Comparison of ENCODE assay signal across 24 mouse cellular contexts in genomic region chr2:174715938-174716337, GRCm38 (mm10). TPM values are rescaled to one million over a fixed set of nuclear protein-coding genes. Genes with fewer than 3 reads are reported as not detected.
DNase-seq lines count a peak whose midpoint lies in the region; ATAC-seq and TF ChIP-seq lines count a peak whose summit lies in the region.
"Had no signal": no experiment of that assay in that cellular context is flagged by ENCODE, and none has a peak within 500 bp of the region (broad histone marks: within the 10 kb centered on the region; RNA-seq: fewer than 3 reads in every experiment).

No protein-coding gene starts in this region.

- no peaks in the 10 kb centered on the region for H3K4me1 ChIP-seq in embryonic facial prominence, embryonic 11.5 days (ENCODE audit: control insufficient read depth, insufficient read depth, low read length)
- H3K4me1 ChIP-seq in embryonic facial prominence, embryonic 10.5 days, result no peaks in the 10 kb centered on the region
- no peaks in the 10 kb centered on the region for H3K4me1 ChIP-seq in liver, embryonic 11.5 days (replicated peaks; ENCODE audit: control insufficient read depth, insufficient read depth, low read length)
- H3K4me1 ChIP-seq in liver, postnatal 0 days (ENCODE audit: insufficient read depth), result no peaks in the 10 kb centered on the region
- H3K4me1 ChIP-seq in midbrain, embryonic 13.5 days (replicated peaks), result no peaks in the 10 kb centered on the region
- H3K4me1 ChIP-seq in midbrain, embryonic 16.5 days (ENCODE audit: control insufficient read depth, insufficient read depth, low read length), result no peaks in the 10 kb centered on the region
- H3K4me1 ChIP-seq: forebrain, embryonic 10.5 days; forebrain, embryonic 13.5 days; heart, embryonic 12.5 days; heart, embryonic 15.5 days; hindbrain, embryonic 10.5 days; hindbrain, embryonic 13.5 days had no signal

- no peak overlapping the region for H3K9ac ChIP-seq in embryonic facial prominence, embryonic 11.5 days (replicated peaks; ENCODE audit: low read length)
- H3K9ac ChIP-seq in liver, embryonic 11.5 days (ENCODE audit: low read depth, low read length), result no peak overlapping the region
- H3K9ac ChIP-seq in liver, postnatal 0 days (replicated peaks), result no peak overlapping the region
- H3K9ac ChIP-seq in midbrain, embryonic 13.5 days (replicated peaks), result no peak overlapping the region
- H3K9ac ChIP-seq in midbrain, embryonic 16.5 days (ENCODE audit: low read depth, low read length), result no peak overlapping the region
- H3K9ac ChIP-seq: forebrain, embryonic 13.5 days; heart, embryonic 12.5 days; heart, embryonic 15.5 days; hindbrain, embryonic 13.5 days had no signal

- TF ChIP-seq CTCF in liver, postnatal 0 days (IDR thresholded peaks at IDR 0.05; ENCODE audit: low read depth), result no peak

- H3K27me3 ChIP-seq in embryonic facial prominence, embryonic 11.5 days (ENCODE audit: control insufficient read depth, insufficient read depth, low read length), result no peaks in the 10 kb centered on the region
- no peaks in the 10 kb centered on the region for H3K27me3 ChIP-seq in embryonic facial prominence, embryonic 10.5 days (replicated peaks; ENCODE audit: low read depth, poor library complexity, severe bottlenecking)
- no peaks in the 10 kb centered on the region for H3K27me3 ChIP-seq in liver, embryonic 11.5 days (replicated peaks; ENCODE audit: control insufficient read depth, insufficient read depth, low read length)
- no peaks in the 10 kb centered on the region for H3K27me3 ChIP-seq in liver, postnatal 0 days (ENCODE audit: insufficient read depth, low read length)
- no peaks in the 10 kb centered on the region for H3K27me3 ChIP-seq in midbrain, embryonic 13.5 days
- no peaks in the 10 kb centered on the region for H3K27me3 ChIP-seq in midbrain, embryonic 16.5 days (ENCODE audit: control insufficient read depth, insufficient read depth, low read depth, low read length)
- H3K27me3 ChIP-seq: forebrain, embryonic 13.5 days; heart, embryonic 12.5 days; heart, embryonic 15.5 days; hindbrain, embryonic 13.5 days had no signal

- H3K4me2 ChIP-seq in embryonic facial prominence, embryonic 11.5 days (ENCODE audit: low read depth, low read length), result no peak overlapping the region
- H3K4me2 ChIP-seq in liver, embryonic 11.5 days, result no peak overlapping the region
- H3K4me2 ChIP-seq in liver, postnatal 0 days (ENCODE audit: low read depth, low read length), result no peak overlapping the region
- no peak overlapping the region for H3K4me2 ChIP-seq in midbrain, embryonic 13.5 days (replicated peaks)
- no peak overlapping the region for H3K4me2 ChIP-seq in midbrain, embryonic 16.5 days (ENCODE audit: low read length)
- H3K4me2 ChIP-seq: forebrain, embryonic 13.5 days; heart, embryonic 12.5 days; heart, embryonic 15.5 days; hindbrain, embryonic 13.5 days had no signal

- no peaks in the 10 kb centered on the region for H3K9me3 ChIP-seq in embryonic facial prominence, embryonic 11.5 days (replicated peaks; ENCODE audit: control insufficient read depth, low read length)
- H3K9me3 ChIP-seq in embryonic facial prominence, embryonic 10.5 days, result no peaks in the 10 kb centered on the region
- no peaks in the 10 kb centered on the region for H3K9me3 ChIP-seq in liver, embryonic 11.5 days (ENCODE audit: control insufficient read depth, low read length)
- H3K9me3 ChIP-seq in liver, postnatal 0 days (ENCODE audit: low read length), result no peaks in the 10 kb centered on the region
- no peaks in the 10 kb centered on the region for H3K9me3 ChIP-seq in midbrain, embryonic 13.5 days
- H3K9me3 ChIP-seq in midbrain, embryonic 16.5 days (replicated peaks; ENCODE audit: control insufficient read depth, low read length, poor library complexity, severe bottlenecking), result no peaks in the 10 kb centered on the region
- H3K9me3 ChIP-seq: forebrain, embryonic 10.5 days; forebrain, embryonic 13.5 days; heart, embryonic 12.5 days; heart, embryonic 15.5 days; hindbrain, embryonic 10.5 days; hindbrain, embryonic 13.5 days had no signal

- no peak for DNase-seq in embryonic facial prominence, embryonic 11.5 days (ENCODE audit: low spot score)
- no peak for DNase-seq in embryonic facial prominence, embryonic 10.5 days (ENCODE audit: low spot score)
- no peak for DNase-seq in liver, embryonic 11.5 days (ENCODE audit: low spot score)
- DNase-seq in liver, postnatal 0 days, result no peak
- DNase-seq: adrenal gland, postnatal 10 days; adrenal gland, postnatal 36 days; cerebellum, adult 18-20 months; cerebellum, adult 9-10 months; cerebellum, postnatal 14 days; gastrocnemius, postnatal 10 days; gastrocnemius, postnatal 36 days; heart, postnatal 10 days; heart, postnatal 36 days had no signal

- H3K36me3 ChIP-seq in embryonic facial prominence, embryonic 11.5 days (replicated peaks; ENCODE audit: control insufficient read depth, insufficient read depth, low read depth, low read length), result no peaks in the 10 kb centered on the region
- no peaks in the 10 kb centered on the region for H3K36me3 ChIP-seq in embryonic facial prominence, embryonic 10.5 days (replicated peaks)
- H3K36me3 ChIP-seq in liver, embryonic 11.5 days (ENCODE audit: control insufficient read depth, insufficient read depth, low read length), result no peaks in the 10 kb centered on the region
- H3K36me3 ChIP-seq in liver, postnatal 0 days (replicated peaks; ENCODE audit: insufficient read depth, low read length), result no peaks in the 10 kb centered on the region
- H3K36me3 ChIP-seq in midbrain, embryonic 13.5 days, result no peaks in the 10 kb centered on the region
- no peaks in the 10 kb centered on the region for H3K36me3 ChIP-seq in midbrain, embryonic 16.5 days (ENCODE audit: control insufficient read depth, insufficient read depth, low read length)
- H3K36me3 ChIP-seq: forebrain, embryonic 10.5 days; heart, embryonic 12.5 days; heart, embryonic 15.5 days; hindbrain, embryonic 10.5 days; hindbrain, embryonic 13.5 days had no signal

- TF ChIP-seq EP300 in liver, postnatal 0 days (IDR thresholded peaks at IDR 0.05; ENCODE audit: low read depth), result no peak

- H3K4me3 ChIP-seq in embryonic facial prominence, embryonic 11.5 days (ENCODE audit: low read depth, low read length), result no peak overlapping the region
- H3K4me3 ChIP-seq in embryonic facial prominence, embryonic 10.5 days, result no peak overlapping the region
- no peak overlapping the region for H3K4me3 ChIP-seq in liver, embryonic 11.5 days (ENCODE audit: low read depth, low read length)
- no peak overlapping the region for H3K4me3 ChIP-seq in liver, postnatal 0 days (ENCODE audit: low read depth, low read length)
- no peak overlapping the region for H3K4me3 ChIP-seq in midbrain, embryonic 13.5 days (replicated peaks)
- no peak overlapping the region for H3K4me3 ChIP-seq in midbrain, embryonic 16.5 days (ENCODE audit: low read depth, low read length)
- H3K4me3 ChIP-seq: forebrain, embryonic 10.5 days; forebrain, embryonic 13.5 days; heart, embryonic 12.5 days; heart, embryonic 15.5 days; hindbrain, embryonic 10.5 days; hindbrain, embryonic 13.5 days had no signal

- H3K27ac ChIP-seq in embryonic facial prominence, embryonic 11.5 days (replicated peaks; ENCODE audit: low read depth, low read length), result no peak overlapping the region
- no peak overlapping the region for H3K27ac ChIP-seq in embryonic facial prominence, embryonic 10.5 days (replicated peaks)
- H3K27ac ChIP-seq in liver, embryonic 11.5 days (ENCODE audit: low read depth, low read length), result no peak overlapping the region
- no peak overlapping the region for H3K27ac ChIP-seq in liver, postnatal 0 days (ENCODE audit: low read depth)
- H3K27ac ChIP-seq in midbrain, embryonic 13.5 days, result no peak overlapping the region
- H3K27ac ChIP-seq in midbrain, embryonic 16.5 days (ENCODE audit: low read length), result no peak overlapping the region
- H3K27ac ChIP-seq: forebrain, embryonic 10.5 days; forebrain, embryonic 13.5 days; heart, embryonic 15.5 days; hindbrain, embryonic 10.5 days; hindbrain, embryonic 13.5 days had no signal

- ATAC-seq in embryonic facial prominence, embryonic 11.5 days (replicated peaks; ENCODE audit: insufficient number of reproducible peaks, low FRiP score, low TSS enrichment, low read depth), result peak; percentile 34; the same call in 1 of the 2 replicates
- peak; percentile 36; the same call in 1 of the 2 replicates for ATAC-seq in liver, embryonic 11.5 days (replicated peaks; ENCODE audit: low FRiP score)
- ATAC-seq in liver, postnatal 0 days, result no peak
- 0 out of 2 replicates have a peak, but pooled peaks have one; percentile 14 for ATAC-seq in midbrain, embryonic 13.5 days
- ATAC-seq in midbrain, embryonic 16.5 days, result no peak
- ATAC-seq: forebrain, embryonic 13.5 days; forebrain, embryonic 16.5 days; hindbrain, embryonic 16.5 days; Patski had no signal

RNA-seq across cellular contexts. Expression of gene Edn3, which starts 44.5 kb away (rescaled TPM):
- polyA plus RNA-seq in embryonic facial prominence, embryonic 11.5 days (2014; fragmentation: Nextera tagmentation; extraction: Ambion mirVana), result 18.6 and 19.5 TPM in 2 replicates
- 18.8 and 19.1 TPM in 2 replicates for polyA plus RNA-seq in embryonic facial prominence, embryonic 10.5 days (2016; fragmentation: Nextera tagmentation; extraction: Ambion mirVana)
- 2.0 and 2.3 TPM in 2 replicates for polyA plus RNA-seq in liver, embryonic 11.5 days (2014; fragmentation: Nextera tagmentation; extraction: Ambion mirVana)
- polyA plus RNA-seq in liver, postnatal 0 days (2015; fragmentation: Nextera tagmentation; extraction: Ambion mirVana), result 0.11 and 0.13 TPM in 2 replicates
- polyA plus RNA-seq in midbrain, embryonic 13.5 days (2015; fragmentation: Nextera tagmentation; extraction: Ambion mirVana), result 4.9 and 6.7 TPM in 2 replicates
- polyA plus RNA-seq in midbrain, embryonic 16.5 days (2015; fragmentation: Nextera tagmentation; extraction: Ambion mirVana), result 5.5 and 5.6 TPM in 2 replicates
- polyA plus RNA-seq: Patski had no signal

Comparison
In these comparisons a context has a peak if more than half of its experiments do, and no peak if none do; other contexts are left out.
1. ATAC-seq: peak in embryonic facial prominence, embryonic 11.5 days (single experiment), liver, embryonic 11.5 days (single experiment) and midbrain, embryonic 13.5 days (single experiment); none in liver, postnatal 0 days (single experiment) and midbrain, embryonic 16.5 days (single experiment).